Mouse (Mus musculus) kidney, adult 2 months (tissue): ENCODE measurements around the gene 9230112D13Rik.

Experiments
- CTCF ChIP-seq: fragments of 200-500 bp; conservative IDR thresholded peaks from 2 replicates; pipeline ENCODE4 v1.5.1; 2011; ENCODE audit warnings: low read depth, mild to moderate bottlenecking, control low read depth, low read length, moderate library complexity, mixed read lengths; ENCODE audit not compliant: insufficient read depth, insufficient read length
- POLR2A ChIP-seq: fragments of 200-500 bp; IDR thresholded peaks from one replicate; pipeline ENCODE4 v1.6.1; 2011; ENCODE audit warnings: low read depth, low read length, control low read depth

GRCm38 (mm10) chr14:34555211-34555610 is 32.6 kb upstream of the 9230112D13Rik start:
- TF ChIP-seq CTCF = no peak
- TF ChIP-seq POLR2A = no peak
